Mouse (Mus musculus) myocyte (in vitro differentiated cells): Measurements from ENCODE around the gene Itga1.

Source experiments
- MAX ChIP-seq: IDR thresholded peaks from one replicate; pipeline ENCODE4 v1.6.1; 2011; ENCODE audit warnings: low read depth, mild to moderate bottlenecking, control low read depth
- POLR2A ChIP-seq: IDR thresholded peaks from one replicate; pipeline ENCODE4 v1.6.1; 2011; ENCODE audit warnings: low read depth, mild to moderate bottlenecking, control low read depth, moderate library complexity; ENCODE audit not compliant: insufficient read length
- POLR2AphosphoS2 ChIP-seq: IDR thresholded peaks from one replicate; pipeline ENCODE4 v1.6.1; 2011; ENCODE audit warnings: low read depth, control low read depth; ENCODE audit not compliant: insufficient read length
- SRF ChIP-seq: IDR thresholded peaks from one replicate; pipeline ENCODE4 v1.6.1; 2011; ENCODE audit warnings: low read depth; ENCODE audit not compliant: control insufficient read depth, insufficient read length
- TCF3 ChIP-seq: IDR thresholded peaks from one replicate; pipeline ENCODE4 v1.6.1; 2011; ENCODE audit warnings: low read depth, control low read depth; ENCODE audit not compliant: insufficient read length
- USF1 ChIP-seq: IDR thresholded peaks from one replicate; pipeline ENCODE4 v1.6.1; 2011; ENCODE audit warnings: low read depth, mild to moderate bottlenecking, control low read depth, moderate library complexity

- TF ChIP-seq POLR2AphosphoS2 (no peak), POLR2A (no peak), MAX (no peak), TCF3 (no peak), SRF (no peak), USF1 (no peak)
Measured at GRCm38 (mm10) chr13:115126534-115126933, 24.8 kb upstream of the Itga1 start.
